Comparison of ENCODE assay signal across 21 mouse cellular contexts in the genomic region with DNA sequence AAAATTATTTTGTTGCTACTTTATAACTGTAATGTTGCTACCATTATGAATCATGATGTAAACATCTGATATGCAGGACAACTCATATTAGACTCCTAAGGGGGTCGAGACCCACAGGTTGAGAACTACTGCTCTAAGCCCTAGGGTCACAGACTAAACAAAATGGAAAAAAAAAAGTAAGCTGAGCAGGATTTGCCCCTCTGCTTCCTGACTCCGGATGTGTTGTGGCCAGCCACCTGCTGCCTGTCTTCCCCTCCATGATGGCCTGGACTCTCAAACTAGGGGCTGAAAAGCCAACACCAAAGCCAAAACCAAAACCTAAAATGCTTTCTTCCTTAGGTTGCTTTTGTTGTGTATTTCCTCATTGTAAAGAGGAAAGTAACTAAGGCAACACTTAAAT. TPM values are rescaled to one million over a fixed set of nuclear protein-coding genes. Genes with fewer than 3 reads are reported as not detected.
A peak's percentile ranks its signal among the peaks of the same experiment; 100 is the strongest.
DNase-seq lines count a peak whose midpoint lies in the region; ATAC-seq and TF ChIP-seq lines count a peak whose summit lies in the region.
"Had no signal": no experiment of that assay in that cellular context is flagged by ENCODE, and none has a peak within 500 bp of the region (broad histone marks: within the 10 kb centered on the region; RNA-seq: fewer than 3 reads in every experiment).

No protein-coding gene starts in this region.

- H3K27me3 ChIP-seq in ES-Bruce4 (ENCODE audit: control insufficient read depth, insufficient read depth, low read length, poor library complexity, severe bottlenecking) = no peaks in the 10 kb centered on the region
- H3K27me3 ChIP-seq in thymus, adult 2 months (ENCODE audit: control insufficient read depth, insufficient read depth, low read length) = no peaks in the 10 kb centered on the region
- no peaks in the 10 kb centered on the region for H3K27me3 ChIP-seq in hindbrain, embryonic 11.5 days (ENCODE audit: control insufficient read depth, insufficient read depth, low read length)
- H3K27me3 ChIP-seq: hindbrain, embryonic 15.5 days; limb, embryonic 12.5 days; neural tube, embryonic 12.5 days had no signal

- no peak overlapping the region for H3K4me2 ChIP-seq in hindbrain, embryonic 11.5 days (replicated peaks; ENCODE audit: low read depth, low read length)
- H3K4me2 ChIP-seq: hindbrain, embryonic 15.5 days; limb, embryonic 12.5 days; neural tube, embryonic 12.5 days had no signal

- H3K4me3 ChIP-seq in ES-Bruce4 (ENCODE audit: low read depth, low read length) = no peak overlapping the region
- no peak overlapping the region for H3K4me3 ChIP-seq in thymus, adult 2 months (ENCODE audit: control insufficient read depth, insufficient read depth, low read length)
- no peak overlapping the region for H3K4me3 ChIP-seq in hindbrain, embryonic 11.5 days (ENCODE audit: low read depth, low read length)
- H3K4me3 ChIP-seq: hindbrain, embryonic 15.5 days; limb, embryonic 12.5 days; neural tube, embryonic 12.5 days had no signal

- no peak for TF ChIP-seq CTCF in ES-Bruce4 (IDR thresholded peaks at IDR 0.05; ENCODE audit: low read depth, low read length)
- TF ChIP-seq CTCF in thymus, adult 2 months (IDR thresholded peaks at IDR 0.05; ENCODE audit: borderline replicate concordance, control insufficient read depth, extremely low read depth, insufficient read depth, low read length, poor library complexity) = no peak

- H3K36me3 ChIP-seq in ES-Bruce4 (ENCODE audit: control insufficient read depth, insufficient read depth, low read length, poor library complexity, severe bottlenecking) = no peaks in the 10 kb centered on the region
- H3K36me3 ChIP-seq in thymus, adult 2 months (ENCODE audit: control insufficient read depth, insufficient read depth, low read length) = no peaks in the 10 kb centered on the region
- no peaks in the 10 kb centered on the region for H3K36me3 ChIP-seq in hindbrain, embryonic 11.5 days (ENCODE audit: control insufficient read depth, insufficient read depth, low read length)
- H3K36me3 ChIP-seq: hindbrain, embryonic 15.5 days; limb, embryonic 12.5 days; neural tube, embryonic 12.5 days had no signal

- TF ChIP-seq EP300 in ES-Bruce4 (IDR thresholded peaks at IDR 0.05; ENCODE audit: insufficient read depth, low read depth, low read length) = no peak

- no peaks in the 10 kb centered on the region for H3K9me3 ChIP-seq in ES-Bruce4 (replicated peaks; ENCODE audit: control insufficient read depth, insufficient read depth, low read length, poor library complexity, severe bottlenecking)
- no peaks in the 10 kb centered on the region for H3K9me3 ChIP-seq in hindbrain, embryonic 11.5 days (ENCODE audit: control insufficient read depth, low read length)
- H3K9me3 ChIP-seq: hindbrain, embryonic 15.5 days; limb, embryonic 12.5 days; neural tube, embryonic 12.5 days had no signal

- no peak for TF ChIP-seq POLR2A in ES-Bruce4 (IDR thresholded peaks at IDR 0.05; ENCODE audit: insufficient read depth, low read length)
- no peak for TF ChIP-seq POLR2A in thymus, adult 2 months (IDR thresholded peaks at IDR 0.05; ENCODE audit: control insufficient read depth, extremely low read depth, insufficient read depth, low read length, poor library complexity)

- no peak for ATAC-seq in hindbrain, embryonic 11.5 days (ENCODE audit: low FRiP score)
- ATAC-seq: forebrain, postnatal 0 days; lung, postnatal 0 days; midbrain, embryonic 16.5 days had no signal

- H3K4me1 ChIP-seq in ES-Bruce4 (ENCODE audit: control insufficient read depth, insufficient read depth, low read length) = peaks cover 5% of the 10 kb centered on the region
- H3K4me1 ChIP-seq in thymus, adult 2 months (replicated peaks; ENCODE audit: control insufficient read depth, insufficient read depth, low read length) = peaks cover 26% of the 10 kb centered on the region
- no peaks in the 10 kb centered on the region for H3K4me1 ChIP-seq in hindbrain, embryonic 11.5 days (replicated peaks; ENCODE audit: control insufficient read depth, insufficient read depth, low read length)

- 4% methylated on average over 2 of the region's 2 CpGs for WGBS in thymus, adult 2 months
- WGBS in hindbrain, embryonic 11.5 days = 73% methylated on average over 2 of the region's 2 CpGs

- peak; percentile 87 for DNase-seq in 416B (ENCODE audit: low read depth)
- peak; percentile 74 for DNase-seq in induced T-regulatory cell, adult 2 months (ENCODE audit: low read depth)
- no peak for DNase-seq in thymus, adult 2 months
- no peak for DNase-seq in embryo, embryonic 11 days
- DNase-seq in urinary bladder, adult 2 months (ENCODE audit: low spot score) = no peak
- no peak for DNase-seq in hindbrain, embryonic 11.5 days (ENCODE audit: low spot score)
- DNase-seq in right cerebral cortex, postnatal 14 days = no peak
- DNase-seq: cerebellum, adult 8-10 months; forebrain, postnatal 0 days; heart, adult 18-20 months; kidney, adult 11 months; kidney, postnatal 14 days; layer of hippocampus, adult 9-11 months; right cerebral cortex, postnatal 4 days had no signal

- H3K9ac ChIP-seq in ES-Bruce4 (ENCODE audit: low read depth, poor library complexity, severe bottlenecking) = no peak overlapping the region
- no peak overlapping the region for H3K9ac ChIP-seq in hindbrain, embryonic 11.5 days (ENCODE audit: low read depth, low read length)
- H3K9ac ChIP-seq: forebrain, postnatal 0 days; hindbrain, embryonic 15.5 days; limb, embryonic 12.5 days; liver, embryonic 14.5 days; neural tube, embryonic 12.5 days had no signal

- H3K27ac ChIP-seq in ES-Bruce4 (ENCODE audit: insufficient read depth, low read length) = peak overlapping the region; percentile 42; the same call in 1 of the 2 replicates
- peak overlapping the region; percentile 93 for H3K27ac ChIP-seq in thymus, adult 2 months (ENCODE audit: control insufficient read depth, insufficient read depth, low read length)
- H3K27ac ChIP-seq in hindbrain, embryonic 11.5 days (ENCODE audit: low read depth, low read length) = no peak overlapping the region
- H3K27ac ChIP-seq: hindbrain, embryonic 15.5 days; limb, embryonic 12.5 days; liver, embryonic 14.5 days; neural tube, embryonic 12.5 days had no signal

RNA-seq across cellular contexts. Expression of gene Vps13d, which starts 16.3 kb away (rescaled TPM):
- 15.6 and 16.1 TPM in 2 replicates for polyA plus RNA-seq in ES-Bruce4 (2011; ENCODE audit: insufficient read depth, insufficient read length, low read depth, missing spikeins)
- polyA plus RNA-seq in thymus, adult 2 months (2012; rRNA removed) = 22.5 and 23.5 TPM in 2 replicates
- polyA plus RNA-seq in urinary bladder, adult 2 months (2012; rRNA removed) = 39.3 TPM in 2 replicates
- 10.6 and 15.2 TPM in 2 replicates for polyA plus RNA-seq in hindbrain, embryonic 11.5 days (2014; fragmentation: Nextera tagmentation; extraction: Ambion mirVana)

RNA-seq across cellular contexts. Expression of gene Tnfrsf1b, which starts 35.6 kb away (rescaled TPM):
- 3.9 and 4.7 TPM in 2 replicates for polyA plus RNA-seq in ES-Bruce4 (2011; ENCODE audit: insufficient read depth, insufficient read length, low read depth, missing spikeins)
- polyA plus RNA-seq in thymus, adult 2 months (2012; rRNA removed) = 46.5 and 48.1 TPM in 2 replicates
- 10.5 TPM in 2 replicates for polyA plus RNA-seq in urinary bladder, adult 2 months (2012; rRNA removed)
- polyA plus RNA-seq in hindbrain, embryonic 11.5 days (2014; fragmentation: Nextera tagmentation; extraction: Ambion mirVana) = 1.6 and 1.8 TPM in 2 replicates

Comparison
In these comparisons a context has a peak if more than half of its experiments do, and no peak if none do; other contexts are left out.
1. DNase-seq: peak in 416B (single experiment) and induced T-regulatory cell, adult 2 months (single experiment); none in thymus, adult 2 months (single experiment), embryo, embryonic 11 days (single experiment), urinary bladder, adult 2 months (single experiment), hindbrain, embryonic 11.5 days (single experiment) and right cerebral cortex, postnatal 14 days (single experiment).